17 mouse cellular contexts compared by ENCODE assay signal in genomic region chr9:48181300-48181699, GRCm38 (mm10). TPM values are rescaled to one million over a fixed set of nuclear protein-coding genes. Genes with fewer than 3 reads are reported as not detected.
DNase-seq lines count a peak whose midpoint lies in the region; TF ChIP-seq lines count a peak whose summit lies in the region.
"Had no signal": no experiment of that assay in that cellular context is flagged by ENCODE, and none has a peak within 500 bp of the region (broad histone marks: within the 10 kb centered on the region; RNA-seq: fewer than 3 reads in every experiment).

No protein-coding gene starts in this region.

- peak; percentile 28 to 53 for DNase-seq in frontal cortex, adult 2 months (ENCODE audit: extremely low spot score in 1 of 2, low spot score in 1 of 2)
- DNase-seq in frontal cortex, postnatal 14 days (ENCODE audit: low spot score in 2 of 2): no peak
- DNase-seq in left cerebral cortex, adult 2 months (ENCODE audit: extremely low spot score in 1 of 2, low spot score in 2 of 2): peak in 1 of 2 experiments; percentile 22
- no peak for DNase-seq in left cerebral cortex, adult 11 months (ENCODE audit: low spot score)
- peak; percentile 10 for DNase-seq in right cerebral cortex, postnatal 25 days
- DNase-seq in right cerebral cortex, postnatal 4 days: no peak
- DNase-seq in heart, postnatal 36 days: no peak
- DNase-seq: adrenal gland, postnatal 10 days; cerebellum, adult 11-12 months; cerebellum, adult 9-10 months; cerebellum, postnatal 25 days; gastrocnemius, postnatal 36 days; heart, postnatal 4 days had no signal

- TF ChIP-seq CTCF in left cerebral cortex, adult 2 months (IDR thresholded peaks at IDR 0.05): no peak

- H3K4me3 ChIP-seq in left cerebral cortex, adult 2 months: no peak overlapping the region
- H3K4me3 ChIP-seq: embryonic facial prominence, embryonic 12.5 days; forebrain, embryonic 15.5 days; heart, embryonic 13.5 days; hindbrain, embryonic 12.5 days had no signal

- H3K27ac ChIP-seq in left cerebral cortex, adult 2 months: peak overlapping the region; percentile 69
- H3K27ac ChIP-seq: embryonic facial prominence, embryonic 12.5 days; forebrain, embryonic 15.5 days; heart, embryonic 13.5 days; hindbrain, embryonic 12.5 days had no signal

- intact Hi-C loops in left cerebral cortex, adult 2 months (cut with DNase I): loop anchor here (5.0 kb wide), 1 partner anchor 109 kb away; no protein-coding TSS in a partner anchor
- intact Hi-C loops in heart, postnatal 36 days (cut with DNase I): no loop called here

RNA-seq across cellular contexts. Expression of gene Nxpe4, which starts 19.5 kb away (rescaled TPM):
- polyA plus RNA-seq in frontal cortex, adult 2 months (2012; rRNA removed): 10.1 and 12.8 TPM in 2 replicates
- 10 to 100 TPM; 10.8 to 13.5 TPM for total RNA-seq in left cerebral cortex, adult 2 months (2021)
- 1 to 10 TPM; 7.2 to 8.4 TPM for total RNA-seq in heart, postnatal 36 days (2021)

Comparison
In these comparisons a context has a peak if more than half of its experiments do, and no peak if none do; other contexts are left out.
1. DNase-seq: peak in frontal cortex, adult 2 months (2 of 2) and right cerebral cortex, postnatal 25 days (single experiment); none in frontal cortex, postnatal 14 days (0 of 2), left cerebral cortex, adult 11 months (single experiment), right cerebral cortex, postnatal 4 days (single experiment) and heart, postnatal 36 days (0 of 2).